Mouse (Mus musculus): ENCODE measurements at regions not wholly inside any gene's neighbourhood (a gene's known extent, or its start where the extent isn't known, plus 50 kb on each side); places are given as distances from the start of the nearest gene placed in this dataset.
A peak's percentile ranks its signal among the peaks of the same experiment; 100 is the strongest.

GRCm38 (mm10) chr3:52409465-52409864 lies 141.3 kb downstream of the Foxo1 start:
- intact Hi-C loops (cut with DNase I) = loop anchor here (5.0 to 10.0 kb wide), 2 partner anchors 233 to 545 kb away; no protein-coding TSS in a partner anchor

GRCm38 (mm10) chr3:52406778-52407318 lies 138.7 kb downstream of the Foxo1 start:
- intact Hi-C loops (cut with DNase I) = loop anchor here (2.0 to 10.0 kb wide), 3 partner anchors 136 to 548 kb away; no protein-coding TSS in a partner anchor
- no peak for DNase-seq

More at GRCm38 (mm10) chr3:52409465-52409864, 141.3 kb downstream of the Foxo1 start:
- no peak for DNase-seq

DNA sequence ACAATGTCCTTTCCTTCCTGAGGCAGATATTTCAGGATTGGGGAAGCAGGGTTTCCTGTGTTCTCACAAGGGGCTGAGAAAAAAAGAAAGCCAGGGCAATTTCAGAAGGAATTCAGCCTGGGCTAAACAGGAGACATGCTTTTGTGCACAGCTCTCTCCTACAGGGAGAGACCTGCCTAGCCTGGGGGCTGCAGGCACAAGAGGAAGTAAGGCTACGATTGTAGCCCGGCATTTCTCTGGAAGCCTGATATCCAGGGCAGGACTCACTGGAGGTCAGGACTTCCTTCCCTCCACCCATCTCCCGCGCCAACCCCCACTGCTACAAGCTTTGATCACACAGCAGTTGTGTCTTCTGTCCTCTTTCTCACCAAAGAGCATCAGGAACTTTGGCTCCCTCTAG lies 136.5 kb downstream of the Foxo1 start:
- intact Hi-C loops (cut with DNase I) = loop anchor here (2.0 to 10.0 kb wide), 5 partner anchors 57 to 550 kb away; no protein-coding TSS in a partner anchor
- DNase-seq = peak in 1 of 2 experiments; percentile 37

GRCm38 (mm10) chr3:52403032-52403431 lies 134.9 kb downstream of the Foxo1 start:
- intact Hi-C loops (cut with DNase I) = loop anchor here (2.0 to 10.0 kb wide), 4 partner anchors 50 to 552 kb away; no protein-coding TSS in a partner anchor

More at GRCm38 (mm10) chr3:52403032-52403431, 134.9 kb downstream of the Foxo1 start:
- DNase-seq = no peak

All from heart, postnatal 36 days (tissue).